Mouse (Mus musculus) C2C12 (cell line): Measurements from ENCODE around the gene Dpf1.

ENCODE experiments used
- CTCF ChIP-seq: IDR thresholded peaks from one replicate; pipeline ENCODE4 v1.5.1; 2011; ENCODE audit not compliant: control insufficient read depth, insufficient read depth, insufficient read length
- FOSL1 ChIP-seq: IDR thresholded peaks from one replicate; pipeline ENCODE4 v1.8.0; 2011; ENCODE audit warnings: mild to moderate bottlenecking, low read length; ENCODE audit not compliant: poor library complexity, insufficient read depth, severe bottlenecking
- MAX ChIP-seq: IDR thresholded peaks from one replicate; pipeline ENCODE4 v1.6.1; 2011; ENCODE audit warnings: mild to moderate bottlenecking, control low read depth
- MYOD1 ChIP-seq: IDR thresholded peaks from one replicate; pipeline ENCODE4 v1.6.1; 2011; ENCODE audit warnings: low read depth; ENCODE audit not compliant: control insufficient read depth, insufficient read length
- MYOG ChIP-seq: IDR thresholded peaks from one replicate; pipeline ENCODE4 v1.6.1; 2011; ENCODE audit not compliant: control insufficient read depth, insufficient read length; ENCODE audit errors: extremely low read depth
- USF1 ChIP-seq: IDR thresholded peaks from one replicate; pipeline ENCODE4 v1.6.1; 2011; ENCODE audit warnings: low read depth, mild to moderate bottlenecking, control low read depth, moderate library complexity

GRCm38 (mm10) chr7:29364052-29364451, 60.3 kb downstream of the Dpf1 start:
- no peak for TF ChIP-seq CTCF
- TF ChIP-seq FOSL1: no peak
- TF ChIP-seq MYOG: no peak
- TF ChIP-seq MAX: no peak
- TF ChIP-seq MYOD1: no peak
- TF ChIP-seq USF1: no peak
